Mouse (Mus musculus) cerebellum, adult 2 months (tissue): ENCODE results near the gene Cped1. TPM values are rescaled to one million over a fixed set of nuclear protein-coding genes. Genes with fewer than 3 reads are reported as not detected.
"Not testable (repeated sequence)": the region's sequence is repeated elsewhere in the genome, so short reads cannot be mapped to it uniquely, and the experiment has no call there.

Source experiments
- DNase-seq, 2 experiments: peaks; one replicate each; pipeline ENCODE4 v3.0.0; 2021
- H3K27ac ChIP-seq: fragments of 200-500 bp; 2 replicates; pipeline ENCODE4 v1.5.1; 2012; ENCODE audit warnings: low read length, control low read depth, inconsistent platforms; ENCODE audit not compliant: insufficient read depth
- H3K27me3 ChIP-seq: fragments of 200-500 bp; 2 replicates; pipeline ENCODE4 v1.6.1; 2012; ENCODE audit warnings: inconsistent platforms, mild to moderate bottlenecking, low read length, moderate library complexity; ENCODE audit not compliant: control insufficient read depth, insufficient read depth
- H3K4me1 ChIP-seq: fragments of 200-500 bp; 2 replicates; pipeline ENCODE4 v1.6.1; 2011; ENCODE audit warnings: low read length; ENCODE audit not compliant: control insufficient read depth, insufficient read depth
- H3K4me3 ChIP-seq: fragments of 200-500 bp; replicated peaks from 2 replicates; pipeline ENCODE3; 2011; ENCODE audit warnings: mild to moderate bottlenecking, low read depth, low read length, control low read depth; ENCODE audit not compliant: insufficient read depth
- CTCF ChIP-seq: fragments of 200-500 bp; IDR thresholded peaks from 2 replicates; pipeline ENCODE4 v1.5.1; 2011; ENCODE audit warnings: low read depth, mild to moderate bottlenecking, control low read depth, low read length, moderate library complexity, borderline replicate concordance; ENCODE audit not compliant: insufficient read depth
- POLR2A ChIP-seq: fragments of 200-500 bp; IDR thresholded peaks from 2 replicates; pipeline ENCODE4 v1.6.1; 2011; ENCODE audit warnings: low read length, control low read depth, borderline replicate concordance; ENCODE audit not compliant: insufficient read depth
- whole genome bisulfite sequencing: fragments of 180-500 bp; shearing (Covaris S2); methylation state at CpG from one replicate; pipeline ENCODE4 v1.1.7; 2018; 5-methylcytosine and 5-hydroxymethylcytosine counted together
- polyA plus RNA-seq: library from polyadenylated mRNA; depleted of rRNA; stranded (reverse); fragments of >200 nt; gene quantifications from 2 replicates; pipeline ENCODE4 v1.2.3, GENCODE M21; 2012

The Cped1 gene
- polyA plus RNA-seq, 1 experiment = 1.1 TPM

DNA sequence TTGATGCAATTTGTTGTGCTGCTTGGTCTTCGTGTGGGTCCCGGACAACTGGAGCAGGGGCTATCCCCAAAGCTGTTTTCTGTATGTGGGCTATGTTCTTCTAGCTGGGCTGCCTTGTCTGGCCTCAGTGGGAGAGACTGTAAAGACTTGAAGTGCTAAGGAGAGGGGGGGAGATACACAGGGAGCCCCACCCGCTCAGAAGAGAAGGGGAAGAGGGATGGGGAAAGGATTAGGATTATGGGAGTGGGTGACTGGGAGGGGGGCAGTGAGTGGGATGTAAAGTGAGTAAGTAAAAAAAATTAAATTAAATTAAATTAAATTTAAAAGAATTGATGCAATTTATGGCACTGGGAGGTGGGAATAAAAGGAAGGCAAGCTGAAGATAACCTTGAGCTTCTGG, 50.2 kb downstream of the Cped1 start:
- 92% methylated on average over 3 of the region's 3 CpGs for WGBS
- Histone ChIP-seq H3K27me3 (no peaks in the 10 kb centered on the region), H3K4me3 (no peak overlapping the region), H3K4me1 (no peaks in the 10 kb centered on the region), H3K27ac (no peak overlapping the region)
- TF ChIP-seq POLR2A (no peak), CTCF (no peak)
- no peak for DNase-seq

DNA sequence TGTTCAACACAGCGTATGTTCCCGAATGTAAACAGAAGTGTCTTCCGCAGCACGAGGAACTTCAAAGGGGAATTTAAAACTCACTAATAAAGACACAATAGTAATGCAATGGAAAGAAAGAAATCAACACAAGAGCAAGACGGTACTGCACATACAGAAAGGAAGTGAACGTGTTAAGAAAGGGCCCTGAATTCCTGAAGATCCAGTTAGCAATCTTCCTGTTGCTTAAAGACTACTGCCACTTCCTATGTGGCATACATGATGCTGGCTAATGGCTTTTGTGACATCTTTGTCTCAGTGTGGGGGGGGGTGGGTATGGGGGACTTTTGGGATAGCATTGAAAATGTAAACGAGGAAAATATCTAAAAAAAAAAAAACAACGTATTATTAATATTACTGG, 50.7 kb downstream of the Cped1 start:
- Histone ChIP-seq H3K27ac (no peak overlapping the region), H3K4me1 (no peaks in the 10 kb centered on the region), H3K4me3 (no peak overlapping the region), H3K27me3 (no peaks in the 10 kb centered on the region)
- WGBS = 87% methylated on average over 8 of the region's 8 CpGs
- no peak for TF ChIP-seq POLR2A
- TF ChIP-seq CTCF = no peak
- no peak for DNase-seq

DNA sequence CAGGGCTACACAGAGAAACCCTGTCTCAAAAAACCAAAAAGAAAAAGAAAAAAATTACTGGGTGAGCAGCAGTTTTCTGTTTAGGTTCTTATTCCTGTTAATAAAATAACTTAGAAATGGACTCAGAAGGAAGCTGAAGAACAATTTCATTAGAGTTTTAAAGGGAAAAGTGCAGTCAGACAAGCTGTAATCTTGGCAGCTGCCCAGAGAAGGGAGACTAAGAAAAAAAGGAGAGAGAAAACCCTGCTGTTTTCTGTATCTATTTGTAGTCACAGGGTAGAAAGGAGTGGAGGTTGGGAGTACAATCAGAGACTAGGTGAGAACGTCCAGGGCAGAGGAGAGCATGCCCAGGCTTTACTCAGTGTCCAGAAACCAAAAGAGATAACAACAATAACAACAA, 51.2 kb downstream of the Cped1 start:
- TF ChIP-seq CTCF (no peak), POLR2A (no peak)
- Histone ChIP-seq H3K4me1 (no peaks in the 10 kb centered on the region), H3K4me3 (no peak overlapping the region), H3K27me3 (no peaks in the 10 kb centered on the region), H3K27ac (no peak overlapping the region)
- WGBS = 39% methylated on average over 1 of the region's 1 CpGs
- DNase-seq = no peak

DNA sequence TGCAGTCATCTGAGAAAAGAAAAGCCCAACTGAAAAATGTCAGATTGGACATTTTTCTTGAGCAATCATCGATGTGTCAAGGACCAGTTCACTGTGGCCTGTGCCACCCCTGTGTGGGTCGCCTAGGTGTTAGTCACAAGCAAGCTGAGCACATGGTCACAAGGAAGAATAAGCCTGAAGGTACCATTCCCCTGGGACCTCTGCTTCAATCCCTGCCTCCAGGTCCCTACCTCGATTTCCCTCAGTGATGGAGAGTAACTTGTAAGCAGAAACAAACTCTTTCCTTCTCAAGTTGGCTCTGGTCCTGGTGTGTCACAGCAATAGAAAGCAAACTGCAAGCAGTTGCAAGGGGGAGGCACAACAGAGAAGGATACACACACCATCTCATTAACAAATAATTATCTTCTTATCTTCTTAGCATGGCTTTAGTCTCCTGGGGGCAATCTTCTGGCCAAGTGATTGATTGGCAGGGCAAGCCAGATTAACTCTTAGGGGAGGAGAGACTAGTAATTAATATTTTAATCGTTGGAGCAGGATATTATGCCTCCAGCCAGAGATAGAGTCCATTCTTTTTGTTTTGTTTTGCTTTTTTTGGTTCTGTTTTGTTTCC, 51.8 kb downstream of the Cped1 start:
- H3K4me1 ChIP-seq = no peaks in the 10 kb centered on the region
- no peak overlapping the region for H3K27ac ChIP-seq
- TF ChIP-seq CTCF (no peak), POLR2A (no peak)
- DNase-seq = no peak
- WGBS = 55% methylated on average over 4 of the region's 4 CpGs
- H3K4me3 ChIP-seq = no peak overlapping the region
- H3K27me3 ChIP-seq = no peaks in the 10 kb centered on the region

DNA sequence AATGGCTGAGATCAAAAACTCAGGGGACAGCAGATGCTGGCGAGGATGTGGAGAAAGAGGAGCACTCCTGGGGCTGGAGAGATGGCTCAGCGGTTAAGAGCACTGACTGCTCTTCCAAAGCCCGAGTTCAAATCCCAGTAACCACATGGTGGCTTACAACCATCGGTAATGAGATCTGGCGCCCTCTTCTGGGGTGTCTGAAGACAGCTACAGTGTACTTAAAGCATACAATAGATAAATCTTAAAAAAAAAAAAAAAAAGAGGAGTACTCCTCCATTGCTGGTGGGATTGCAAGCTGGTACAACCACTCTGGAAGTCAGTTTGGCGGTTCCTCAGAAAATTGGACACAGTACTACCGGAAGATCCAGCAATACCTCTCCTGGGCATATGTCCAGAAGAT, 54.0 kb downstream of the Cped1 start:
- 72% methylated on average over 7 of the region's 7 CpGs for WGBS
- H3K4me3 ChIP-seq, DNase-seq, H3K27ac ChIP-seq, H3K4me1 ChIP-seq, H3K27me3 ChIP-seq: not testable (repeated sequence)

- H3K4me3 ChIP-seq = no peak overlapping the region
- 71% methylated on average over 9 of the region's 9 CpGs for WGBS
- no peaks in the 10 kb centered on the region for H3K27me3 ChIP-seq
- no peak for DNase-seq
- H3K27ac ChIP-seq = no peak overlapping the region
- TF ChIP-seq CTCF (no peak), POLR2A (no peak)
- H3K4me1 ChIP-seq = no peaks in the 10 kb centered on the region
Measured at GRCm38 (mm10) chr6:22044880-22045605, 59.3 kb downstream of the Cped1 start.

GRCm38 (mm10) chr6:22047101-22047500, 61.4 kb downstream of the Cped1 start:
- Histone ChIP-seq H3K27ac (no peak overlapping the region), H3K4me3 (no peak overlapping the region), H3K4me1 (no peaks in the 10 kb centered on the region), H3K27me3 (no peaks in the 10 kb centered on the region)
- DNase-seq = no peak
- 98% methylated on average over 2 of the region's 2 CpGs for WGBS
- TF ChIP-seq CTCF (no peak), POLR2A (no peak)

DNA sequence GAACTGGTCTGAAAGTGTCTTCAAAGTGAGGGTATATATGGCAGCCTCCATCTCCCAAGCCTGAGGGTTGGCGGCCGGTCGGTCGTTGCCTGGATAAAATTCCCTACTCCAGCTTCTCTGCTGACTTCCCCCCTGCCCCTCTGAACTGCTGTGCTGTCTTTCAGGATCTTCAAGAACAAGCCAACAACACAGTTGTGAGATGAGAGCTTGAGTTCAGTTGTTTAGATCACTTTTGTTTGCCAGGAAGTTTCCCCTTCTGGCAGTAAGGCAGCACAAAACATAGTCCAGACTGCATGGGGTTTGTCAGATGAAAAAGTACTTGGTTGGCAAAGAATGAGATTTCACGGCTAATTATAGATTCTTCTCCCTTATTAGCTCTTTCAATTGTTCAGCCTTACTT, 63.4 kb downstream of the Cped1 start:
- Histone ChIP-seq H3K4me1 (no peaks in the 10 kb centered on the region), H3K4me3 (no peak overlapping the region), H3K27me3 (no peaks in the 10 kb centered on the region), H3K27ac (no peak overlapping the region)
- 19% methylated on average over 5 of the region's 5 CpGs for WGBS
- DNase-seq = no peak
- TF ChIP-seq CTCF = no peak
- no peak for TF ChIP-seq POLR2A
